Mouse (Mus musculus) natural killer cell, adult 2 months (primary cell): ENCODE measurements around the gene Nfib.

Source experiments
- DNase-seq, 2 experiments: peaks; one replicate each; pipeline ENCODE4 v3.0.0; 2022; ENCODE audit warnings: low spot score in 2 of 2

The Nfib gene

GRCm38 (mm10) chr4:82431831-82432230, 273.7 kb downstream of the Nfib start:
- DNase-seq = no peak

GRCm38 (mm10) chr4:82430802-82431201, 274.7 kb downstream of the Nfib start:
- DNase-seq = no peak

GRCm38 (mm10) chr4:82426224-82426623, 279.3 kb downstream of the Nfib start:
- no peak for DNase-seq

GRCm38 (mm10) chr4:82418241-82418640, 287.3 kb downstream of the Nfib start:
- no peak for DNase-seq

- DNase-seq = no peak
These were observed 289.7 kb downstream of the Nfib start for GRCm38 (mm10) chr4:82415817-82416216.

- no peak for DNase-seq
These were observed 292.9 kb downstream of the Nfib start for GRCm38 (mm10) chr4:82412651-82413050.

GRCm38 (mm10) chr4:82411965-82412364, 293.6 kb downstream of the Nfib start:
- no peak for DNase-seq

GRCm38 (mm10) chr4:82408463-82409404, 296.8 kb downstream of the Nfib start:
- no peak for DNase-seq

GRCm38 (mm10) chr4:82406511-82406910, 299.0 kb downstream of the Nfib start:
- DNase-seq = no peak

- no peak for DNase-seq
These were observed 299.8 kb downstream of the Nfib start for GRCm38 (mm10) chr4:82405791-82406190.

GRCm38 (mm10) chr4:82403975-82404651, 301.4 kb downstream of the Nfib start:
- DNase-seq = no peak

GRCm38 (mm10) chr4:82402666-82403065, 302.9 kb downstream of the Nfib start:
- no peak for DNase-seq

GRCm38 (mm10) chr4:82401450-82402061, 304.0 kb downstream of the Nfib start:
- no peak for DNase-seq

GRCm38 (mm10) chr4:82400536-82400935, 305.0 kb downstream of the Nfib start:
- no peak for DNase-seq

- no peak for DNase-seq
These were observed 305.9 kb downstream of the Nfib start for GRCm38 (mm10) chr4:82399406-82400380.

- DNase-seq = no peak
These were observed 307.3 kb downstream of the Nfib start for GRCm38 (mm10) chr4:82398282-82398681.

- DNase-seq = no peak
These were observed 308.7 kb downstream of the Nfib start for GRCm38 (mm10) chr4:82396805-82397204.

GRCm38 (mm10) chr4:82396003-82396402, 309.5 kb downstream of the Nfib start:
- DNase-seq = no peak

GRCm38 (mm10) chr4:82394346-82394745, 311.2 kb downstream of the Nfib start:
- DNase-seq = no peak

- no peak for DNase-seq
These were observed 312.5 kb downstream of the Nfib start for GRCm38 (mm10) chr4:82393021-82393420.

GRCm38 (mm10) chr4:82392496-82392895, 313.1 kb downstream of the Nfib start:
- no peak for DNase-seq
